Mouse (Mus musculus) bone marrow, adult 2 months (tissue): ENCODE measurements around the gene Camk2g. TPM values are rescaled to one million over a fixed set of nuclear protein-coding genes. Genes with fewer than 3 reads are reported as not detected.
"Not testable (repeated sequence)": the region's sequence is repeated elsewhere in the genome, so short reads cannot be mapped to it uniquely, and the experiment has no call there.

ENCODE experiments used
- H3K27ac ChIP-seq: fragments of 200-500 bp; 2 replicates; pipeline ENCODE4 v1.5.1; 2012; ENCODE audit warnings: low read depth, mild to moderate bottlenecking, control low read depth, inconsistent platforms, low read length; ENCODE audit not compliant: control insufficient read depth, poor library complexity, insufficient read depth
- H3K4me1 ChIP-seq: fragments of 200-500 bp; 2 replicates; pipeline ENCODE4 v1.6.1; 2011; ENCODE audit warnings: low read length; ENCODE audit not compliant: control insufficient read depth, insufficient read depth
- H3K4me3 ChIP-seq: fragments of 200-500 bp; replicated peaks from 2 replicates; pipeline ENCODE3; 2011; ENCODE audit warnings: mild to moderate bottlenecking, low read depth, low read length, control low read depth; ENCODE audit not compliant: control insufficient read depth
- CTCF ChIP-seq: fragments of 200-500 bp; IDR thresholded peaks from 2 replicates; pipeline ENCODE4 v1.5.1; 2011; ENCODE audit warnings: low read length, control low read depth; ENCODE audit not compliant: control insufficient read depth, insufficient read depth
- POLR2A ChIP-seq: fragments of 200-500 bp; IDR thresholded peaks from 2 replicates; pipeline ENCODE4 v1.6.1; 2011; ENCODE audit warnings: low read depth, mild to moderate bottlenecking, control low read depth, low read length, borderline replicate concordance; ENCODE audit not compliant: control insufficient read depth
- WGBS: fragments of 180-500 bp; shearing (Covaris S2); methylation state at CpG from one replicate; pipeline ENCODE4 v1.1.7; 2018; 5-methylcytosine and 5-hydroxymethylcytosine counted together
- polyA plus RNA-seq: library from polyadenylated mRNA; stranded (reverse); fragments of >200 nt; gene quantifications from 2 replicates; pipeline ENCODE4 v1.2.4, GENCODE M21; 2011; ENCODE audit warnings: low replicate concordance; ENCODE audit not compliant: missing spikeins, insufficient read depth, insufficient read length

The Camk2g gene
- polyA plus RNA-seq, 1 experiment: 13.8 TPM

DNA sequence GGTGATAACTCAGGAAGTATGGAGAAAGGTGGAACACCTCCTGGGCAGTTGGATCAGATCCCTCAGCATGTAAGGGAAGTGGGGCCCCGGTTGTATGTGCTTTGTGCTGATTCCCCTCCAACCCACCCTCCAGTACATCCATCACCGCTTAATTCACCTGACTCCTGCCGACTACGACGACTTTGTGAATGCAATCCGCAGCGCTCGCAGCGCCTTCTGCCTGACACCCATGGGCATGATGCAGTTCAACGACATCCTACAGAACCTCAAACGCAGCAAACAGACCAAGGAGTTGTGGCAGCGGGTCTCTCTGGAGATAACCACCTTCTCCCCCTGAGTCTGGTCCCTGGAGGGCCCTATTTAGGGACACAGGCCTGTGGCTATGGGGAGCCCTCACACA, 70.9 kb downstream of the Camk2g start:
- H3K27ac ChIP-seq: no peak overlapping the region
- no peaks in the 10 kb centered on the region for H3K4me1 ChIP-seq
- no peak overlapping the region for H3K4me3 ChIP-seq
- no peak for TF ChIP-seq CTCF
- TF ChIP-seq POLR2A: no peak
- WGBS: 94% methylated on average over 12 of the region's 12 CpGs

DNA sequence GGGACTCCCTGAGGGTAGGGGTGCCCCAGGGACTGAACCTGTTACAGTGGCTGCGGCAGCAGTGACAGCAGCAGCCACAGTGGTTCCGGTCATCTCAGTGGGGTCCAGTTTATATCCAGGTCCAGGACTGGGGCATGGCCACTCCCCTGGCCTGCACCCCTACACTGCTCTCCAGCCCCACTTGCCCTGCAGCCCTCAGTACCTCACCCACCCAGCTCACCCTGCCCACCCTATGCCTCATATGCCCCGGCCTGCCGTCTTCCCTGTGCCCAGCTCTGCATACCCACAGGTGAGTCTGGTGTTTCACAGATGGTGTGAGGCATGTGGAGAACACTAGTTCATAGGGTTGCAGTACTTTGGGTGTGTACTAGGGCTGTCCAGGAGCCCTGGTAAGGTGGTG, 72.5 kb downstream of the Camk2g start:
- TF ChIP-seq CTCF: no peak
- TF ChIP-seq POLR2A: no peak
- no peak overlapping the region for H3K27ac ChIP-seq
- WGBS: 90% methylated on average over 4 of the region's 4 CpGs
- no peak overlapping the region for H3K4me3 ChIP-seq
- H3K4me1 ChIP-seq: no peaks in the 10 kb centered on the region

DNA sequence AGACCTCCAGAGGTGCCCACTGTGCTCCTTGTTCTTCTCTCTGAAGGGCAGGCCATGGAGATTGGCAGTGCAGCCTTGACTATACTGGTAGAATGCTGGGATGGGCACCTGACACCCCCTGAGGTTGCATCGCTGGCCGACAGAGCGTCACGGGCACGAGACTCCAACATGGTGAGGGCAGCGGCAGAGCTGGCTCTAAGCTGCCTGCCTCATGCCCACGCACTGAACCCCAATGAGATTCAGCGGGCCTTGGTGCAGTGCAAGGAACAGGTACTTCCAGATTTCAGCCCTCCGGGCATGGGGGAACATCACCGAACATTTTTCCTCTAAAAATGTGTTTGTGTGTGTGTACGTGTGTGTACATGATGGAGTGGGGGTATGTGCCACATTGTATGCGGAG, 74.1 kb downstream of the Camk2g start:
- 91% methylated on average over 12 of the region's 12 CpGs for WGBS
- no peak overlapping the region for H3K4me3 ChIP-seq
- no peaks in the 10 kb centered on the region for H3K4me1 ChIP-seq
- no peak overlapping the region for H3K27ac ChIP-seq
- TF ChIP-seq CTCF (no peak), POLR2A (no peak)

GRCm38 (mm10) chr14:20718443-20718842, 75.4 kb downstream of the Camk2g start:
- no peaks in the 10 kb centered on the region for H3K4me1 ChIP-seq
- WGBS: 87% methylated on average over 10 of the region's 10 CpGs
- TF ChIP-seq POLR2A: no peak
- H3K27ac ChIP-seq: no peak overlapping the region
- H3K4me3 ChIP-seq: no peak overlapping the region

- no peak overlapping the region for H3K4me3 ChIP-seq
- WGBS: 92% methylated on average over 11 of the region's 11 CpGs
- no peak for TF ChIP-seq CTCF
- TF ChIP-seq POLR2A: no peak
- H3K4me1 ChIP-seq: no peaks in the 10 kb centered on the region; the same call in 1 of the 2 replicates
- H3K27ac ChIP-seq: no peak overlapping the region
These were observed 80.1 kb downstream of the Camk2g start for GRCm38 (mm10) chr14:20713832-20714231.

- H3K4me1 ChIP-seq: peaks cover 1% of the 10 kb centered on the region; the same call in 1 of the 2 replicates
- H3K27ac ChIP-seq: peak overlapping the region; percentile 25; the same call in 1 of the 2 replicates
- no peak for TF ChIP-seq POLR2A
- TF ChIP-seq CTCF: no peak
- H3K4me3 ChIP-seq: peak overlapping the region; percentile 79
- WGBS: 4% methylated on average over 10 of the region's 10 CpGs
These were observed 85.6 kb downstream of the Camk2g start for GRCm38 (mm10) chr14:20708239-20708638.

DNA sequence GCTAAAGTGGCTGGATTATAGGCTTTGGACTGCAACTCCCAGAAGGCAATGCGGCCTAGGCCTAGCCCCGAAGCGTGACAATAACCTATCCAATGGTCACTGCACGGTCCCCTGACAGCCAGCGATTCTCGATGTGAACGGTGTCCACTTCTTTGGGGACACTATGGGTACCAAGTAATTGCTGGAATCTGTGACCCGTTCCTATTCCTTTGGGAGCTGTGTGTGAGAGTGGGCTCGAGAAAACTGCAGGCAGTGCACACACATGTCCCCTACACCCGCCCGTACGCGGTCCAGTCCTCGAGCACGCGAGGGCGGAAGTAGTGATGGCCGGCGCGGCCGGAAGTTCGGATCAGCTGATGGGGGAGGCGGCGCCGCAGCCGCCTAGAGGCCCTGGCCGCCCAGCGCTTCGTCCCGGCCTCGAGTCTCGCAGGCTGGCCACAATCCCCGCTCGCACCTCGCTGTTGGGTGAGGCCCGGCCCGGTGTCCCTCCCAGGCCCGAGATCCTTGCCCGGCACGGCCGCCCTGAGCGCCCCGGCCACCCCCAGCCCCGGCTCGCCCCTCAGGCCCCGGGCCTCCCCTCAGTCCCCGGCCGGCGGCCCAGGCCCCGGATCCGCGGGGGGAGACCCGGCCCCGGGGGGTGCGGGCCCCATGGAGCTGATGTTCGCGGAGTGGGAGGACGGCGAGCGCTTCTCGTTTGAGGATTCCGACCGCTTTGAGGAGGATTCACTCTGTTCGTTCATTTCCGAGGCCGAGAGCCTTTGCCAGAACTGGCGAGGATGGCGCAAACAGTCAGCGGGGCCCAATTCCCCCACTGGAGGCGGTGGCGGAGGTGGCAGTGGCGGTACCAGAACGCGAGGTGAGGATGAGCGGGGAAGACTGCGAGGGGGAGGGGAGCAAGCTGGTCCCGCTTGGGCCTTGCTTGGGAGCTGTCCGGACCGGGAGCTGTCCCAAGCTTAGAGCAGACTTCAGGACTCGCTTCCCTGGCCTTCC, 86.4 kb downstream of the Camk2g start, which contains the start of gene Zswim8:
Zswim8 (plus strand) TSS at position 352 of the 990 bp plus-strand sequence.
- Histone ChIP-seq H3K27ac (peak within 1 kb of the TSS; percentile 25), H3K4me3 (peak within 1 kb of the TSS; percentile 79), H3K4me1 (peaks cover 1% of the 10 kb centered on the region; the same call in 1 of the 2 replicates)
- under 1% methylated on average over 80 of the region's 80 CpGs for WGBS
- TF ChIP-seq CTCF (peak; percentile 18; the same call in 1 of the 2 replicates), POLR2A (peak; percentile 89; the same call in 1 of the 2 replicates)

GRCm38 (mm10) chr14:20703461-20703860, 90.4 kb downstream of the Camk2g start:
- H3K4me3 ChIP-seq: peak overlapping the region; percentile 91
- WGBS: 6% methylated on average over 8 of the region's 8 CpGs
- peak overlapping the region; percentile 82 for H3K27ac ChIP-seq
- not testable (repeated sequence) for H3K4me1 ChIP-seq
